Mouse (Mus musculus): Measurements from ENCODE around the gene Gda.

DNA sequence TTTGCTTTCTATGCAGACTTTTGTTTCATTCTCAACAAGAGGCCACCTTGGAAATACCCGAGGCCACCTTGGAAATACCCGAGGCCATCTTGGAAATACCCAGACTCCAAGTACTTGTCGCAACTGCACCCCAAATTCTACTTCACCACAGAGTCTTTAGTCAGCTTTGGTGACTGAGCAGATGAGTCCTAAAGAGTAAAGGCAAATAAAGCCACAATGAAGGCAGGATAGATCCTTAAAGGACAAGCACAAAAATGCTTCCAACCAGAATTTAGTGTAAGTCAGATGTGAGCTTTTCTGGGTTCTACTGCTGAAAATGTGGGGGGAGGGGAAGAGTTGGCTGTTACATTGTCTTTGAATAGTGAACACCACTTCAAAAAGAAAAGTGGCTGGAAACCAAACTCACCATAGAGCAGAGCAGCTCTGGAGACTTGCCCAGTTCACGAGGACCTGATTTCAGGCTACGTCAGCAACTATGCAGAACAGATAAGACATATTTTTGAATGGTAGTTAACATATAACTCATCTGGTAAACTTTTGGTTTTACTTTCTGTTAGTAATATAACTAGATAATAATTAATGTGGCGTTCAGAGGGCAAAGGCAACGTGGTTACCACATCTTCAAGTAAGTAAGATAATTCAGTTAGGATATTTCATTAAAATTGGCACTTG, 34.5 kb upstream of the Gda start:
- TF ChIP-seq POLR2A (IDR thresholded peaks at IDR 0.05; ENCODE audit: low read depth, low read length): no peak
- no peak for TF ChIP-seq CTCF (conservative IDR thresholded peaks at IDR 0.05; ENCODE audit: insufficient read depth, insufficient read length, low read depth, low read length)

Measured in kidney, adult 2 months (tissue).